Mouse (Mus musculus) left cerebral cortex, postnatal 14 days (tissue): Measurements from ENCODE around the gene Kbtbd8. TPM values are rescaled to one million over a fixed set of nuclear protein-coding genes. Genes with fewer than 3 reads are reported as not detected.

Experiments used
- DNase-seq, 2 experiments: peaks; one replicate each; pipeline ENCODE4 v3.0.0; 2021 to 2022; ENCODE audit warnings: low spot score in 2 of 2, mixed read lengths in 1 of 2
- intact Hi-C: fragments of 180-260 bp; cut with DNase I; formaldehyde crosslinking; loops from one replicate; pipeline ENCODE4 v1.15.1; 2025
- long read RNA-seq, 2 experiments: library from polyadenylated mRNA; stranded (forward); transcript quantifications; one replicate each; pipeline ENCODE4 v2.0.0; 2021
- total RNA-seq, 2 experiments: library from RNA; stranded (reverse); gene quantifications; 2 replicates each; pipeline ENCODE4 v1.2.3; 2021

Gene Kbtbd8
- total RNA-seq: 10 to 100 TPM in 1 of 2 experiments, 1 to 10 TPM in 1; 8.0 to 10.1 TPM
- long read RNA-seq, experiment 1, full-length matches to known transcripts: 1 of 4 reads
- long read RNA-seq, experiment 1, partial matches to known transcripts: 1 of 4 reads
- long read RNA-seq, experiment 1, other reads (novel, unspliced or antisense): 2 of 4 reads
- long read RNA-seq, experiment 2, full-length matches to known transcripts: 1 of 4 reads
- long read RNA-seq, experiment 2, partial matches to known transcripts: 1 of 4 reads
- long read RNA-seq, experiment 2, other reads (novel, unspliced or antisense): 2 of 4 reads

- DNase-seq: no peak
- intact Hi-C loops: loop anchor here (5.0 kb wide), 1 partner anchor 85 kb away; no protein-coding TSS in a partner anchor
Observed at GRCm38 (mm10) chr6:95116946-95117345, at the start of gene Kbtbd8. Gene Kbtbd8, plus strand, starts transcription at chr6:95117240.

- intact Hi-C loops: no loop called here
- DNase-seq: peak; percentile 7 to 40
Observed at GRCm38 (mm10) chr6:95069753-95070152, 47.3 kb upstream of the Kbtbd8 start.

- DNase-seq: peak; percentile 8 to 14
- intact Hi-C loops: no loop called here
Observed at GRCm38 (mm10) chr6:95085276-95085675, 31.8 kb upstream of the Kbtbd8 start.

- DNase-seq: peak; percentile 26 to 27
- intact Hi-C loops: no loop called here
Observed at GRCm38 (mm10) chr6:95087154-95087846, 29.7 kb upstream of the Kbtbd8 start.

GRCm38 (mm10) chr6:95088075-95088474, 29.0 kb upstream of the Kbtbd8 start:
- intact Hi-C loops: no loop called here
- DNase-seq: peak; percentile 29 to 56

GRCm38 (mm10) chr6:95094695-95095094, 22.3 kb upstream of the Kbtbd8 start:
- DNase-seq: no peak
- intact Hi-C loops: loop anchor here (10.0 kb wide), 1 partner anchor 1930 kb away; no protein-coding TSS in a partner anchor

GRCm38 (mm10) chr6:95098366-95099109, 18.5 kb upstream of the Kbtbd8 start:
- intact Hi-C loops: loop anchor here (10.0 kb wide), 1 partner anchor 1926 kb away; no protein-coding TSS in a partner anchor
- DNase-seq: peak; percentile 79 to 91

- no peak for DNase-seq
- intact Hi-C loops: no loop called here
Observed at GRCm38 (mm10) chr6:95103706-95104105, 13.3 kb upstream of the Kbtbd8 start.

- DNase-seq: no peak
- intact Hi-C loops: no loop called here
Observed at GRCm38 (mm10) chr6:95108437-95108836, 8.6 kb upstream of the Kbtbd8 start.

- intact Hi-C loops: no loop called here
- DNase-seq: no peak
Observed at GRCm38 (mm10) chr6:95109691-95110450, 7.2 kb upstream of the Kbtbd8 start.

- intact Hi-C loops: no loop called here
- DNase-seq: peak in 1 of 2 experiments; percentile 8
Observed at GRCm38 (mm10) chr6:95112015-95112414, 5.0 kb upstream of the Kbtbd8 start.

GRCm38 (mm10) chr6:95116513-95116912, 527 bp upstream of the Kbtbd8 start:
- intact Hi-C loops: loop anchor here (5.0 kb wide), 1 partner anchor 86 kb away; no protein-coding TSS in a partner anchor
- DNase-seq: no peak

- peak; percentile 97 to 98 for DNase-seq
- intact Hi-C loops: loop anchor here (5.0 kb wide), 1 partner anchor 84 kb away; no protein-coding TSS in a partner anchor
Observed at GRCm38 (mm10) chr6:95117614-95118541, 838 bp downstream of the Kbtbd8 start.

- no peak for DNase-seq
- intact Hi-C loops: loop anchor here (5.0 kb wide), 1 partner anchor 83 kb away; no protein-coding TSS in a partner anchor
Observed at GRCm38 (mm10) chr6:95119389-95119788, 2.3 kb downstream of the Kbtbd8 start.

- intact Hi-C loops: no loop called here
- no peak for DNase-seq
Observed at GRCm38 (mm10) chr6:95149931-95150534, 33.0 kb downstream of the Kbtbd8 start.

- DNase-seq: no peak
- intact Hi-C loops: no loop called here
Observed at GRCm38 (mm10) chr6:95150885-95151284, 33.8 kb downstream of the Kbtbd8 start.

- DNase-seq: no peak
- intact Hi-C loops: no loop called here
Observed at GRCm38 (mm10) chr6:95151563-95151962, 34.5 kb downstream of the Kbtbd8 start.

GRCm38 (mm10) chr6:95163965-95164364, 46.9 kb downstream of the Kbtbd8 start:
- intact Hi-C loops: no loop called here
- no peak for DNase-seq
